Mouse (Mus musculus): ENCODE results near the gene Gps2.

GRCm38 (mm10) chr11:69871822-69872221 lies 41.9 kb upstream of the Gps2 start:
- TF ChIP-seq MAX (IDR thresholded peaks at IDR 0.05; ENCODE audit: low read length) (no peak), POLR2A (IDR thresholded peaks at IDR 0.05; ENCODE audit: control insufficient read depth in 1 of 2, insufficient read depth in 1 of 2, low read depth in 1 of 2, low read length in 2 of 2, poor library complexity in 1 of 2) (no peak), HCFC1 (IDR thresholded peaks at IDR 0.05; ENCODE audit: low read depth, low read length) (no peak), RCOR1 (IDR thresholded peaks at IDR 0.05; ENCODE audit: low read depth, low read length) (no peak), CTCF (IDR thresholded peaks at IDR 0.05 in 2 of 3, conservative IDR thresholded peaks at IDR 0.05 in 1 of 3; ENCODE audit: control insufficient read depth in 1 of 3, insufficient read depth in 1 of 3, low read depth in 2 of 3, low read length in 3 of 3, poor library complexity in 1 of 3, severe bottlenecking in 1 of 3) (no peak), ZNF384 (IDR thresholded peaks at IDR 0.05; ENCODE audit: low read depth, low read length) (0 out of 2 replicates have a peak, but pooled peaks have one; percentile 29), BHLHE40 (IDR thresholded peaks at IDR 0.05; ENCODE audit: borderline replicate concordance, low read depth, low read length) (no peak), ETS1 (IDR thresholded peaks at IDR 0.05; ENCODE audit: low read depth, low read length) (no peak), TCF12 (IDR thresholded peaks at IDR 0.05; ENCODE audit: low read depth, low read length) (no peak), JUND (IDR thresholded peaks at IDR 0.05; ENCODE audit: low read depth, low read length) (no peak)

All from MEL (cell line).